Mouse (Mus musculus) regulatory T cell (primary cell): ENCODE results near the gene Gm28035.

ENCODE experiments used
- in situ Hi-C: fragments of 300-600 bp; cut with MboI, MseI; formaldehyde crosslinking; loops from one replicate; pipeline ENCODE4 v1.15.1; 2025; ENCODE audit warnings: high pct_unique_total_duplicates

The Gm28035 gene

GRCm38 (mm10) chr2:30299525-30299924 is 59.2 kb downstream of the Gm28035 start:
- in situ Hi-C loops: no loop called here

GRCm38 (mm10) chr2:30299966-30300365 is 59.6 kb downstream of the Gm28035 start:
- in situ Hi-C loops: loop anchor here (25.0 kb wide), 1 partner anchor 1138 kb away; no protein-coding TSS in a partner anchor

DNA sequence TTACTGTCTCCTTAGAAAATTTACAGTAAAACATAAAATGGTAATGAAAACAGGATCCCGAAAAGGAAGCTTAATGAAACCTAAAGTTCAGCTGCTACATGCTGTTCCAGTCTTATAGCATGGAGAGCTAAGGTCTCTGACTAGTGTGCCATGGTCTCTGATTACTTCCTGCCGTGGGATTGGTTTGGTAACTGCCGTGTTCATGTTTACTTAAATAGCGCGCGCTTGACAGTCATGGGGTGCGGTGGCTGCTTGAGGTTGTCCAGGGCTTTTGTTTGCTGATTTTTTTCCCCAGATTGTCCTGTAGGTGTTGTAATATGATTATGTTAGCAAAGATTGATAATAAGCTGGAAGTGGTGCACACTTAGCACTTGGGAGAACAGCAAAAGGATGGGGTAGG is 65.7 kb downstream of the Gm28035 start:
- in situ Hi-C loops: loop anchor here (5.0 to 25.0 kb wide), 2 partner anchors 309 to 1144 kb away; no protein-coding TSS in a partner anchor

DNA sequence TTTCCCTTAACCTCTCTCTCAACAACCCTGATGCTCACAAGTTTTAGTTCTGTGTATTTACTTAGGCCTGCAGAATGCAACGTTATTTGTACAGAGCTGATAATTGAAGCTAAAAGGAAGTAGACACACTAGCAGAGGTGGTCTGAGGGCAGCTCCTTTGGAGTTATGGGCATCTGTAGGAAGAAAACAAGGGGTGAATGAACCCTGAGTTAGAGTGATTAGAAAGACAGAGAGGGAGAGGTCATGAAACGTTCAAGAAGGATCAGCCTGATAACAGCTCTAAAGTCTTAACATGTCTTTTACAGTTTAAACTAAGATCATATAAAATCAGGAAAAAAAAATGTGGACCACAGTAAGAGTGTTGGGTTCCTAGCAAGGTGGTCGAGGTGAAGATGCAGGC is 69.0 kb downstream of the Gm28035 start:
- in situ Hi-C loops: loop anchor here (5.0 to 25.0 kb wide), 2 partner anchors 312 to 1147 kb away; no protein-coding TSS in a partner anchor

DNA sequence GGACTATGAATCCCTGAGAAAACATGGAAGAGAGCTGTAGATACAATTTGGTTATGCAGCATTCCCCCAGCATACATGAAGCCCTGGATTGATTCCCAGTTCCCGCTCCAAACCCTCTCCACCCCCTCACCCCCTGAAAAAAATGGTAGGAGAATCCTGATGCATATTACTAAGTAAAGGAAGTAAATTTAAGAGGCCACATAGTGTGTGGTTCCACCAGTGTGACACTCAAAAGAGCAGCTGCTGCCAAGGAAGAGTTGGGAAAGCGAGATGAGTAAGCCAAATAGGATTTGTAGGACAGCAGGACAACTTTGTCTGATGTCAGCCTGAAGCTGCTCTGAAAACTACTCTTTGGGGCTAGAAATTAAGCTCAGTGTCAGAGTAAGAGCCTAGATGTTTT is 71.1 kb downstream of the Gm28035 start:
- in situ Hi-C loops: loop anchor here (25.0 kb wide), 1 partner anchor 1149 kb away; no protein-coding TSS in a partner anchor

- in situ Hi-C loops: loop anchor here (25.0 kb wide), 1 partner anchor 1154 kb away; no protein-coding TSS in a partner anchor
Observed at GRCm38 (mm10) chr2:30316136-30316535, 75.8 kb downstream of the Gm28035 start.

- in situ Hi-C loops: loop anchor here (25.0 kb wide), 1 partner anchor 1155 kb away; no protein-coding TSS in a partner anchor
Observed at GRCm38 (mm10) chr2:30316955-30317354, 76.6 kb downstream of the Gm28035 start.

DNA sequence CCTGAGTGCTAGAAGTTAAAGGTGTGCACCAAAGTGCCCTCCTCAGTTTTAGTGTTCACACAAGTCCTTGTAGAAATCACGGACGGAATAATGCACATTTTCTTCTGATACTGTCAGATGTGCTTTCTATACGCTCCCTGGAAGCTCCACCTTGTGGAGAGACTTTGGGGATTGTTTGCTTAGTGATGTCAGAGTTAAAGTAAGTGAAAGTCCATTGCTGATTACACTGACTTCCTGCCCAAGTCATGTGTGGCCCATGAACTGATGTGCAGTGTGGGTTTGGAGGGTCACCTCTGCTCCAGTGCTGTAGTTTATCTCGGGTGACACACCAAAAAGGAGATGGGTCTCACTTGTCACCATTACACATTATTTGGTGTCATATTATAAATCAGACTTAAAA is 78.9 kb downstream of the Gm28035 start:
- in situ Hi-C loops: loop anchor here (25.0 kb wide), 1 partner anchor 1157 kb away; no protein-coding TSS in a partner anchor

DNA sequence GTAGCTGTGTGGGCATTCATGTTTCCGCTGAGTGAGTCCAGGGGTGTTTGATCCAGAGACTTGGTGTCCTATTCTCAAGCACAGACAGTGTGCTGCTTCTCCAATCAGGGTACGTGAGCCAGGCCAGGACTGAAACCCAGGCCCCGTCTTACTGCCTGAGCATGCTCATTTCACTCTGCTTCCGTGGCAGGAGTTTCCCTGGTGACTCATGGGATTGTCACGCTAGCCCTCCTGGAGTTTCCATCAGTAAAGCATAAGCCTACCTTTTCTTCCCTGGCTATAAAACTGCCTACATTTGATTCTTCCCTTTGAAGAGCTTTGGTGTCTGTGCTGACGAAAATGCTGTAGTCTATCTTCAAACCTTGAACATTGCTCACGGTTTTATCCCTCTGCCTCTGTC is 82.7 kb downstream of the Gm28035 start:
- in situ Hi-C loops: loop anchor here (25.0 kb wide), 1 partner anchor 1161 kb away; no protein-coding TSS in a partner anchor

DNA sequence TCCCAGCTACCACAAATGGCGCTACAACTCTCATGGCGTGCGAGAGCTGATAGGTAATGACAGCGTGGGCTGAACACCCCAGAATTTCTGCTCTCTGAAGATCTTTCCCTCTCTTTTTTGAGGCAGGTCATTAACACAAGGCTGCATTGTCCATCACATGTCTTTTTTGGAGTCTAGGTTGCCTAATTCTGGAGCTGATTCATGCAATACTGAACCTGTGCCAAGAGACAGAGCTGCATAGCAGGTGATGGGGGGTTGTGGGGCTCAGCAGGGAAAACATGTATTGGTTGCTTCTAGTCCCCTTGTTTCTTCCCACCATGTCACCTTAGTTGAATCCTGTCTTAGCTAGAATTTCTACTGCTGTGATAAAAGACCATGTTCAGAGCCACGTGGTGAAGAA is 84.9 kb downstream of the Gm28035 start:
- in situ Hi-C loops: no loop called here

GRCm38 (mm10) chr2:30327276-30327675 is 86.9 kb downstream of the Gm28035 start:
- in situ Hi-C loops: no loop called here

DNA sequence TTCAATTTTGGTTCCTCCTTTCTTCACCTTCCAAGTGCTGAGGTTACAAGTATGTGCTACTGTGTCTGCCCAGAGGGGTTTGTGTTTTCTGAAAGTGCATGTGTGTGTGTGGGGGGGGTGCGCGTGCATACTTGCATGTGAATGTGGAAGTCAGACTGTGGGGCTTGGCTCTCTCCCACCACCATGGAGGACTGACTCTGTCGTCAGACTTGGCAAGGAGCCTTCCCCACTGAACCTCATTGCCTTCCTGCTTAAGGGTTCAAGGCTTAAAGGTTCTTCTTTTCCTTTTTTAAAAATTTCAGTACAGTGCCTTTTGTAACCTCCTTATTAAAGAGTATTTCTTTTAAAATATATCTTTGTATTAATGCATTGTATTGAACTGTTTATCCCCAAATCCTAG is 88.4 kb downstream of the Gm28035 start:
- in situ Hi-C loops: no loop called here
